Mouse (Mus musculus) ES-E14 (cell line): ENCODE measurements around the gene Pla2g4a.

ENCODE experiments used
- MAFK ChIP-seq: IDR thresholded peaks from 2 replicates; pipeline ENCODE4 v1.6.1; 2014; ENCODE audit warnings: mild to moderate bottlenecking, low read depth, low read length, inconsistent platforms; ENCODE audit not compliant: insufficient read depth
- ZC3H11A ChIP-seq: IDR thresholded peaks from 2 replicates; pipeline ENCODE4 v1.6.1; 2012; ENCODE audit warnings: low read depth, mild to moderate bottlenecking, inconsistent platforms, low read length, borderline replicate concordance
- ZNF384 ChIP-seq: IDR thresholded peaks from 2 replicates; pipeline ENCODE4 v1.6.1; 2012; ENCODE audit warnings: low read depth, low read length, inconsistent platforms

DNA sequence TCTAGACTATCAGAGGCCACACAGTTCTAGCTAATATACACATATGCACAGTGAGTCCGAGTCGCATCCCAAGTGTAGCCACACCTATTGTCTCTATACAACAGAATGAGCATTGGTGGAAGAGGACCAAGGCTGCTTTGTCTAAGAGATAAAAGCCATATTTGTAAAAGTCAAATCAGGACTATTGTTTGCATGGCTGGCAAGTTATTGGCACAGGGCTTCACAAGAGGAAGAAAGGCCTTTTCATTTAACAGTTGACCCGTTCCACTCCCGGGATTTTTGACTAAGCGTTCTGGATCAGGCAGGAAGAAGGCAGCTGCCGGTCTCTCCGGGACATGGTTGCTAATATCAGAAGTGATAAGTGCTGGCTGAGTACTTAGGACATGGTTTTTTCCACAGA, 41.8 kb downstream of the Pla2g4a start:
- TF ChIP-seq ZC3H11A = no peak
- TF ChIP-seq ZNF384 = no peak
- no peak for TF ChIP-seq MAFK
